Mouse (Mus musculus): ENCODE data around the gene Exoc2.

Exoc2 gene

GRCm38 (mm10) chr13:30985598-30986466 lies 11.9 kb upstream of the Exoc2 start:
- H3K4me3 ChIP-seq (replicated peaks; ENCODE audit: low read length): peak overlapping the region; percentile 73
- peaks cover 6% of the 10 kb centered on the region; the same call in 1 of the 2 replicates for H3K9me3 ChIP-seq (ENCODE audit: low read length)
- H3K36me3 ChIP-seq (ENCODE audit: insufficient read depth, low read length): no peaks in the 10 kb centered on the region
- no peaks in the 10 kb centered on the region for H3K4me1 ChIP-seq (replicated peaks; ENCODE audit: low read depth, low read length)
- TF ChIP-seq POU5F1 (IDR thresholded peaks at IDR 0.05; ENCODE audit: borderline replicate concordance, low read length) (no peak), NANOG (IDR thresholded peaks at IDR 0.05; ENCODE audit: borderline replicate concordance, low read length) (no peak), CTCF (conservative IDR thresholded peaks at IDR 0.05; ENCODE audit: low read length) (no peak)
- H3K27me3 ChIP-seq (ENCODE audit: insufficient read depth, low read length): no peaks in the 10 kb centered on the region

- H3K4me3 ChIP-seq (replicated peaks; ENCODE audit: low read length): peak overlapping the region; percentile 73
- TF ChIP-seq POU5F1 (IDR thresholded peaks at IDR 0.05; ENCODE audit: borderline replicate concordance, low read length): no peak
- no peak for TF ChIP-seq CTCF (conservative IDR thresholded peaks at IDR 0.05; ENCODE audit: low read length)
- no peak for TF ChIP-seq NANOG (IDR thresholded peaks at IDR 0.05; ENCODE audit: borderline replicate concordance, low read length)
- no peaks in the 10 kb centered on the region for H3K27me3 ChIP-seq (ENCODE audit: insufficient read depth, low read length)
- H3K36me3 ChIP-seq (ENCODE audit: insufficient read depth, low read length): no peaks in the 10 kb centered on the region
- H3K4me1 ChIP-seq (replicated peaks; ENCODE audit: low read depth, low read length): no peaks in the 10 kb centered on the region
- H3K9me3 ChIP-seq (ENCODE audit: low read length): peaks cover 6% of the 10 kb centered on the region; the same call in 1 of the 2 replicates
Measured at GRCm38 (mm10) chr13:30985275-30985597, 11.3 kb upstream of the Exoc2 start.

- TF ChIP-seq POU5F1 (IDR thresholded peaks at IDR 0.05; ENCODE audit: borderline replicate concordance, low read length) (no peak), CTCF (conservative IDR thresholded peaks at IDR 0.05; ENCODE audit: low read length) (peak; percentile 58), NANOG (IDR thresholded peaks at IDR 0.05; ENCODE audit: borderline replicate concordance, low read length) (no peak)
- H3K9me3 ChIP-seq (ENCODE audit: low read length): peaks cover 6% of the 10 kb centered on the region; the same call in 1 of the 2 replicates
- no peaks in the 10 kb centered on the region for H3K4me1 ChIP-seq (replicated peaks; ENCODE audit: low read depth, low read length)
- no peak overlapping the region for H3K4me3 ChIP-seq (replicated peaks; ENCODE audit: low read length)
- H3K27me3 ChIP-seq (ENCODE audit: insufficient read depth, low read length): no peaks in the 10 kb centered on the region
- no peaks in the 10 kb centered on the region for H3K36me3 ChIP-seq (ENCODE audit: insufficient read depth, low read length)
Measured at GRCm38 (mm10) chr13:30981666-30982065, 7.8 kb upstream of the Exoc2 start.

GRCm38 (mm10) chr13:30978224-30978623 lies 4.3 kb upstream of the Exoc2 start:
- H3K36me3 ChIP-seq (ENCODE audit: insufficient read depth, low read length): no peaks in the 10 kb centered on the region
- no peaks in the 10 kb centered on the region for H3K27me3 ChIP-seq (ENCODE audit: insufficient read depth, low read length)
- no peaks in the 10 kb centered on the region for H3K9me3 ChIP-seq (ENCODE audit: low read length)
- H3K4me1 ChIP-seq (replicated peaks; ENCODE audit: low read depth, low read length): peaks cover 7% of the 10 kb centered on the region
- no peak overlapping the region for H3K4me3 ChIP-seq (replicated peaks; ENCODE audit: low read length)
- TF ChIP-seq NANOG (IDR thresholded peaks at IDR 0.05; ENCODE audit: borderline replicate concordance, low read length): no peak
- no peak for TF ChIP-seq CTCF (conservative IDR thresholded peaks at IDR 0.05; ENCODE audit: low read length)
- TF ChIP-seq POU5F1 (IDR thresholded peaks at IDR 0.05; ENCODE audit: borderline replicate concordance, low read length): no peak

- TF ChIP-seq NANOG (IDR thresholded peaks at IDR 0.05; ENCODE audit: borderline replicate concordance, low read length) (no peak), CTCF (conservative IDR thresholded peaks at IDR 0.05; ENCODE audit: low read length) (no peak), POU5F1 (IDR thresholded peaks at IDR 0.05; ENCODE audit: borderline replicate concordance, low read length) (no peak)
- Histone ChIP-seq H3K27me3 (ENCODE audit: insufficient read depth, low read length) (no peaks in the 10 kb centered on the region), H3K36me3 (ENCODE audit: insufficient read depth, low read length) (no peaks in the 10 kb centered on the region), H3K4me1 (replicated peaks; ENCODE audit: low read depth, low read length) (peaks cover 15% of the 10 kb centered on the region), H3K4me3 (replicated peaks; ENCODE audit: low read length) (no peak overlapping the region), H3K9me3 (ENCODE audit: low read length) (no peaks in the 10 kb centered on the region)
Measured at GRCm38 (mm10) chr13:30976536-30977084, 2.7 kb upstream of the Exoc2 start.

GRCm38 (mm10) chr13:30974247-30974630 lies 346 bp upstream of the Exoc2 start:
- H3K4me1 ChIP-seq (replicated peaks; ENCODE audit: low read depth, low read length): peaks cover 21% of the 10 kb centered on the region
- no peaks in the 10 kb centered on the region for H3K27me3 ChIP-seq (ENCODE audit: insufficient read depth, low read length)
- H3K36me3 ChIP-seq (ENCODE audit: insufficient read depth, low read length): no peaks in the 10 kb centered on the region
- peak overlapping the region; percentile 92 for H3K4me3 ChIP-seq (replicated peaks; ENCODE audit: low read length)
- H3K9me3 ChIP-seq (ENCODE audit: low read length): no peaks in the 10 kb centered on the region
- no peak for TF ChIP-seq NANOG (IDR thresholded peaks at IDR 0.05; ENCODE audit: borderline replicate concordance, low read length)
- TF ChIP-seq CTCF (conservative IDR thresholded peaks at IDR 0.05; ENCODE audit: low read length): no peak
- TF ChIP-seq POU5F1 (IDR thresholded peaks at IDR 0.05; ENCODE audit: borderline replicate concordance, low read length): no peak

GRCm38 (mm10) chr13:30972102-30972501 lies 1.8 kb downstream of the Exoc2 start:
- Histone ChIP-seq H3K9me3 (ENCODE audit: low read length) (no peaks in the 10 kb centered on the region), H3K36me3 (ENCODE audit: insufficient read depth, low read length) (no peaks in the 10 kb centered on the region), H3K4me3 (replicated peaks; ENCODE audit: low read length) (no peak overlapping the region), H3K4me1 (replicated peaks; ENCODE audit: low read depth, low read length) (peaks cover 27% of the 10 kb centered on the region), H3K27me3 (ENCODE audit: insufficient read depth, low read length) (no peaks in the 10 kb centered on the region)
- TF ChIP-seq POU5F1 (IDR thresholded peaks at IDR 0.05; ENCODE audit: borderline replicate concordance, low read length): no peak
- no peak for TF ChIP-seq CTCF (conservative IDR thresholded peaks at IDR 0.05; ENCODE audit: low read length)
- no peak for TF ChIP-seq NANOG (IDR thresholded peaks at IDR 0.05; ENCODE audit: borderline replicate concordance, low read length)

GRCm38 (mm10) chr13:30971047-30971446 lies 2.8 kb downstream of the Exoc2 start:
- TF ChIP-seq NANOG (IDR thresholded peaks at IDR 0.05; ENCODE audit: borderline replicate concordance, low read length): no peak
- no peak for TF ChIP-seq CTCF (conservative IDR thresholded peaks at IDR 0.05; ENCODE audit: low read length)
- TF ChIP-seq POU5F1 (IDR thresholded peaks at IDR 0.05; ENCODE audit: borderline replicate concordance, low read length): no peak

More at GRCm38 (mm10) chr13:30971047-30971446, 2.8 kb downstream of the Exoc2 start:
- Histone ChIP-seq H3K27me3 (ENCODE audit: insufficient read depth, low read length) (no peaks in the 10 kb centered on the region), H3K4me3 (replicated peaks; ENCODE audit: low read length) (no peak overlapping the region), H3K4me1 (replicated peaks; ENCODE audit: low read depth, low read length) (peaks cover 37% of the 10 kb centered on the region), H3K36me3 (ENCODE audit: insufficient read depth, low read length) (no peaks in the 10 kb centered on the region), H3K9me3 (ENCODE audit: low read length) (no peaks in the 10 kb centered on the region)

Measured in E14TG2a.4 (cell line).